Mouse (Mus musculus) lung, adult 2 months (tissue): Measurements from ENCODE around the gene Slc37a3. TPM values are rescaled to one million over a fixed set of nuclear protein-coding genes. Genes with fewer than 3 reads are reported as not detected.

ENCODE experiments used
- DNase-seq: peaks from one replicate; pipeline ENCODE4 v3.0.0; 2022
- H3K4me1 ChIP-seq: fragments of 200-500 bp; 2 replicates; pipeline ENCODE4 v1.6.1; 2011; ENCODE audit warnings: low read length; ENCODE audit not compliant: control insufficient read depth, insufficient read depth
- H3K4me3 ChIP-seq: fragments of 200-500 bp; replicated peaks from 2 replicates; pipeline ENCODE3; 2011; ENCODE audit warnings: low read depth, mild to moderate bottlenecking, control low read depth, low read length; ENCODE audit errors: extremely low read depth
- CTCF ChIP-seq: fragments of 200-500 bp; IDR thresholded peaks from 2 replicates; pipeline ENCODE4 v1.5.1; 2011; ENCODE audit warnings: mild to moderate bottlenecking, low read length, control low read depth; ENCODE audit not compliant: insufficient read depth
- POLR2A ChIP-seq: fragments of 200-500 bp; IDR thresholded peaks from 2 replicates; pipeline ENCODE4 v1.6.1; 2011; ENCODE audit warnings: low read depth, mild to moderate bottlenecking, control low read depth, low read length, borderline replicate concordance; ENCODE audit errors: extremely low read depth
- WGBS: fragments of 180-500 bp; shearing (Covaris S2); methylation state at CpG from one replicate; pipeline ENCODE4 v1.1.7; 2018; 5-methylcytosine and 5-hydroxymethylcytosine counted together
- polyA plus RNA-seq: library from polyadenylated mRNA; depleted of rRNA; stranded (reverse); fragments of >200 nt; gene quantifications from 2 replicates; pipeline ENCODE4 v1.2.3, GENCODE M21; 2012

The Slc37a3 gene
- polyA plus RNA-seq, 1 experiment = 21.1 TPM

DNA sequence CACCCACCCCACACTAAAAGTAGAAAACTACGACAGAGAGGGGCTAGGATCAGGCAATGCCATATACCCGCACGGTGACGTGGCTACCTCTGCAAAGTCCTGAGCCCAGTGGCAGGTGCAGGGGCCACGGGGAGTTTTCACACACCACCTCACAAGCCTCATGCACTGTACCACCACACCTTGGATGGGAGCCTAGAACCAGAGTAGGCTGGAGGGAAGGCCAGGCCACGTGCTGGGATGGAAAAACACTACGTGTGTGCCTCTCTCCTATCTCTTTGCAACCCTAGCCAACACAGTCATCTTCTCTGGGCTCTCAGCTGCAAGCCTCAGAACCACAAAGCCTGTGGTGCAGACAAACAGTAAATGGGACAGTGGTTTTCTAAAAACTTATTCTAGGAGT, 46.5 kb downstream of the Slc37a3 start:
- no peak for TF ChIP-seq POLR2A
- TF ChIP-seq CTCF = no peak
- H3K4me1 ChIP-seq = no peaks in the 10 kb centered on the region
- no peak for DNase-seq
- WGBS = 91% methylated on average over 7 of the region's 7 CpGs
- no peak overlapping the region for H3K4me3 ChIP-seq

DNA sequence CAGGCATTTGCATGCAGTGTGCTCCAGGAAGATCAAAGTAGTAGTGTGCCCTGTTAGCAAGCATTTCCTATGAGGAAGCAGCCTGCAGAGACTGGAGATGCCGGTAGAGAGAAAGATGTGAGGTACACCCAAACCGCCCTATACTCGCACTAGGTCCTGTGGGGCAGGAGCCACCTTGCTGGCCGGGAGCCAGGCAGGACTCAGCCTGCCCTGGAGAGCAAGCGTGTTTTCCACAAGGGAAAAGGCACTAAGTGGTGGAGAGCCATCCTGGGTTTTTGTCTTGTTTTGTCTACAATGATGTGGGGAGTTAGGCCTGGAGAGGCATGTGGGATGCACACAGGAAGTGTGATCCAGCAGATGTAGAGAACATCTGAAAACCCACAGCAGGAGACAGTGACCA, 57.2 kb downstream of the Slc37a3 start:
- TF ChIP-seq POLR2A = no peak
- no peak for TF ChIP-seq CTCF
- Histone ChIP-seq H3K4me3 (no peak overlapping the region), H3K4me1 (no peaks in the 10 kb centered on the region)
- 87% methylated on average over 5 of the region's 5 CpGs for WGBS
- DNase-seq = no peak

DNA sequence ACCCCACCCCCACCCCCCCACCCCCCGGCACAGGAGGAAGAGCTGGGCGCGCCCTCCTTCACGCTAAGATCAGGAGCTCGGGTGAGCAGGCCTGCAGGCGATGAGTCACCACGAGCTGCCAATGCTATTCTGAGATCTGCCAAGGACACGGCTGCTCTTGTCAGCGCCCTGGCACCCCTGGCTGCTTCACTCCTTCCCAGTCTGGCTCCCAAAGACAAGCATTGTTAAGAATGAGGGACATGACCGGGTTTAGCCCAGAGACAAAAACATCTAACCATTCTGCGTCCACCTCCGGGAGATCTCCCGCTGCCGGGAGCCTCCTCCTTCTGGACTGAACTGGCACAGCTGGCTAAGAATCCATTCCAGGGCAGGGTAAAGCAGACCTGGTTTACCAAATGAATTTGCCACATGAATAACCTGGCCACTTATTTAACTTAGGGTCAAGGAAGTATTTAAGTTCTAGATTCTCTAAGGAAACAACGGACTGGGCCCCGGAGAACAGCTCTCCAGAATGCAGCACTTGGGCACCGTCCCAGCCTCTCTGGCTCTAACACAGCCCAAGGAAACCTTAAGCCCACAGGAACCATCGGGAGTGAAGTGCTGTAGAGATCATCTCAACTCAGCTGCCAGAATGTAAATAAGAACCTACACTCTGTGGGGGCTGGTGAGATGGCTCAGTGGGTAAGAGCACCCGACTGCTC, 58.3 kb downstream of the Slc37a3 start:
- DNase-seq = peak; percentile 39
- no peaks in the 10 kb centered on the region for H3K4me1 ChIP-seq
- TF ChIP-seq CTCF (no peak), POLR2A (no peak)
- 29% methylated on average over 19 of the region's 19 CpGs for WGBS
- H3K4me3 ChIP-seq = no peak overlapping the region

DNA sequence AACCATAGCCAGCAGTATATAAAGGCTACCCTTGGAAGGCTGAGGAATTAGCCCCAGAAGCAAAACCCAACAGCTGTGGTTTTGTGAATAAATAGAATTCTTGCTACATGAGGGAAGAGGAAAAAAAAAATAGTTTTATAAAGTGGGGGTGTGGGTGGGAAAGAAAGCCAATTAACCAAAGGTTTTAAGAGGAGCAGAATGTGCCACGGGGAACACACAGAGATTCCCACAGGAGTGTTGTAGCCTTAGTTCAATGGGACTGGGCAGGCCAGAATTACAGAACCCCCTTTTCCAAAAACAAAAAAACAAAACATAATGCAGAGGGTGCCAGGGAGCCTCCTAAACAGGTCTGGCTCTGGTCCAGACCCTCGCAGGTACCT, 58.9 kb downstream of the Slc37a3 start:
- H3K4me1 ChIP-seq = no peaks in the 10 kb centered on the region

DNA sequence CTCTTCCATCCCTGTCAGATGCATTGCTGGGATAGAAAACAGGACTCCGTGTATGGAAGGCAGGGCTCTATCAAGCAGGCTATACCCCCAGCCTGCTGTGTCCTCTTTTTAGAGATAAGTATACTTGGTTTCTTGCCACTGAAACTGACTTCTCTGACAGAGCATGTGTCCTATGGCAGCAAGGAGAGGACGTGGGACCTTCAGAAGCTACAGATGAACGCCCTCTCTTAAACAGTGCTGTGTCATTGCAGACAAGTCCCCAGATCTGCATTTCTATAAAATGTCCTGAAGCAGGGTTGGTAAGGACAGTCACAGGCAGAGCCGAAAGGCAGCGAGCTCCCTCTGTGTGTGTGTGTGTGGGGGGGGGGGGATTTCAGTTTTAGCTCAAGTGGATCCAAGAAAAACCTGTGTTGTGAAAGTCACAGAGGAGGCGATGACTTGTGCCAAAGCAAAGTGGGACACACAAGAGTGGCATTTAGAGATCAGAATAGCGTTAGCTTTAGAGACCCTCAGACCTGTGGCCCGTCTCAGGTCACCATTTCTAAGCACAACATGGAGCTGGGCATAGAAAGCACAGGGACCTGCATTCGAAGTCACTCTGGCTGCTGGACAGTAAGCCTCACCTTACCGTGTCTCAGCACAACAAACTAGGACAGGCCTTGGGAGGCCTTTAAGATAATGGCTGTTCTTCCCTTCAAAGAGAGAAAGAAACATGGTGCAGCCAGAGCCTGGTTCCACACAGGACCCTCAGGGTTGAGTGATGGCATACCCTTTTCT, 59.4 kb downstream of the Slc37a3 start:
- no peak for DNase-seq
- TF ChIP-seq CTCF (no peak), POLR2A (no peak)
- H3K4me1 ChIP-seq = no peaks in the 10 kb centered on the region
- H3K4me3 ChIP-seq = no peak overlapping the region
- WGBS = 76% methylated on average over 10 of the region's 10 CpGs

More for the DNA sequence above, 58.9 kb downstream of the Slc37a3 start:
- TF ChIP-seq POLR2A = no peak
- TF ChIP-seq CTCF = no peak
- no peak overlapping the region for H3K4me3 ChIP-seq
- WGBS = 62% methylated on average over 2 of the region's 2 CpGs
- no peak for DNase-seq

DNA sequence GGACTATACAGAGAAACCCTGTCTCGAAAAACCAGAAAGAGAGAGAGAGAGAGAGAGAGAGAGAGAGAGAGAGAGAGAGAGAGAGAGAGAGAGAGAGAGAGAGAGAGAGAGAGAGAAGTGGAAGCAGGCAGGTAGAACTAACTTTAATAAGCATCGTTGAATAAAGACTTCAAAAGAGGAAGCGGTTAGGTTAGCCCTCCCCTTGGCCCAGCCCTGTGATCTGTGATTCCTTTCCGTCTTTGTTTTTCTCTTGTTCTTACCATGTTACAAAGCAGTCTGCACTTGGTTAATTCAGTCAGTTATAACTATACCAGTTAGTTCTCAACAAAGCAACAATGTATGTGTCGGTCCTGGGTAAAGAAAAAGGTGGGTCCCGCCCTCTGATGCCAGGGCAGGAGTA, 61.4 kb downstream of the Slc37a3 start:
- Histone ChIP-seq H3K4me3 (no peak overlapping the region), H3K4me1 (no peaks in the 10 kb centered on the region)
- WGBS = 77% methylated on average over 5 of the region's 6 CpGs
- TF ChIP-seq POLR2A = no peak
- no peak for TF ChIP-seq CTCF
- DNase-seq = no peak

DNA sequence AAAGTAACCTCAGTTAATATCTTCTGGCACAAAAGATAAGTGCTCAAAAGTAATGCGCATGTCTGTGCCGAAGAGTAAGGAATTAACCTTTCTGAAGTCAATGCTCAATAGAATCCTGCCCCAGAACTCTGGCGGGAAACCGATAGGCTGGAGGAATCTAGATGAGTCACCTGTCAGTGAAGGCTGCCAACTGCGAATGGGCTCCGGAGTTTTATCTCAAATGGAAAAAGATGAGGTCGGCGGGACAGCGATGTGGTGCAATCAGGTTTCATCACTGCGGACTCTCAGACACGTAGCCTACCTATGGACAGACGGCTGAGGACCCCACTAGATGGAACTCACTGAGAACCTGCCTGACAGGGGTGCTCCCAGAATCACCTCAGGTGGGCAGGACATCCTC, 63.0 kb downstream of the Slc37a3 start:
- DNase-seq = no peak
- no peak overlapping the region for H3K4me3 ChIP-seq
- 86% methylated on average over 12 of the region's 12 CpGs for WGBS
- no peaks in the 10 kb centered on the region for H3K4me1 ChIP-seq
- TF ChIP-seq CTCF = no peak
- TF ChIP-seq POLR2A = no peak

DNA sequence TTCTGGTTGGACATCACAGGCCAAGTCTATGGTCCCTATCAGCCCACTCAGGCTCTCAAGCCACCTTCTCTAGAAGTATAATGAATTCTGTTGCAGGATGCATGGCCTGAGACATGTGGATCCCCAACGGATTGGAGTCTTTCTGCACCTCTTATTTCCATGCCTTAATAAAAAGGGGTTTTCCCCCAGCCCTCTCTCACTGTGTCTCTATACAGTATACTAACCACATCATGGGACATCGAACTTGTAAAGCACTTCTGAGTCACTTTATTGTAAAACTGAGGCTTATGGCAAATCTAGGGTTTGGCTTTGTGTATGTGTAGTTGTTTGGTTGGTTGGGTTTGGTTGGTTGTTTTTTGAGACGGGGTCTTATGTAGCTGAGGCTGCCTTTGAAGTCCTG, 65.7 kb downstream of the Slc37a3 start:
- whole genome bisulfite sequencing = 84% methylated on average over 3 of the region's 3 CpGs
- TF ChIP-seq POLR2A = no peak

DNA sequence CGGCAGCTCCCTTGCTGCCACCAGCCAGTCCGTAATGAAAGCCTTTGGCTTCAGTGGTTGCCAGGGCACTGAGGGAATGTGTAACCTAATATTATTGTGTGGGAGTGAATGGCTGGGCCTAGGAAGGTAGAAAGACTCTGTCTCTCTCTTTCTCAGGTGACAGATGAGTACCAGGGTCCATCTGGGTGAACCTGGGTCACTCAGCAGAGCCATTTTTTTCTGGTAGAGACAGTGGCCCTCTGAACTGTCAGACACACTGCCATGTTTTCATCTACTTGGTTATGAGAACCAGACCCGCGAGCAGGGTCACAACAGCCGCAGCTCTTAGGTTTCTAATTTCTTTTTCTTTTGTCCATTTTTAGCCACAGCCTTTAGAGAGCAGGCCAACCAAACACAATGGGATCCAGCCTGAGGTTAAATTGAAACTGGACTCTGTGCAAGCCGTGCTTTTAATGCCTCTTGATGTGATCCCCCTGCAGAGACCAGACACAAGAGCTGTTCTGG, 73.1 kb downstream of the Slc37a3 start:
- WGBS = 73% methylated on average over 6 of the region's 6 CpGs
- Histone ChIP-seq H3K4me3 (no peak overlapping the region), H3K4me1 (no peaks in the 10 kb centered on the region; the same call in 1 of the 2 replicates)
- TF ChIP-seq CTCF = no peak
- no peak for TF ChIP-seq POLR2A
- no peak for DNase-seq

More for the DNA sequence above, 65.7 kb downstream of the Slc37a3 start:
- Histone ChIP-seq H3K4me3 (no peak overlapping the region), H3K4me1 (no peaks in the 10 kb centered on the region)
- no peak for DNase-seq
